Mouse (Mus musculus) hindbrain, embryonic 10.5 days (tissue): Measurements from ENCODE around the gene Msln. TPM values are rescaled to one million over a fixed set of nuclear protein-coding genes. Genes with fewer than 3 reads are reported as not detected.

Experiments used
- DNase-seq: peaks from one replicate; pipeline ENCODE4 v3.0.0-alpha.2; 2017; ENCODE audit warnings: low spot score
- H3K27ac ChIP-seq: fragments of 300-500 bp; sonication (generic); 2 replicates; pipeline ENCODE4 v1.5.1; 2016; ENCODE audit warnings: mild to moderate bottlenecking, moderate library complexity
- H3K27me3 ChIP-seq: fragments of 300-500 bp; sonication (generic); 2 replicates; pipeline ENCODE4 v1.6.1; 2016; ENCODE audit warnings: mild to moderate bottlenecking; ENCODE audit not compliant: poor library complexity, insufficient read depth, severe bottlenecking
- H3K36me3 ChIP-seq: fragments of 300-500 bp; sonication (generic); 2 replicates; pipeline ENCODE4 v1.6.1; 2016; ENCODE audit warnings: mild to moderate bottlenecking, moderate library complexity
- H3K4me1 ChIP-seq: fragments of 300-500 bp; sonication (generic); replicated peaks from 2 replicates; pipeline ENCODE4 v1.6.1; 2016; ENCODE audit warnings: mild to moderate bottlenecking
- H3K4me3 ChIP-seq: fragments of 300-500 bp; sonication (generic); 2 replicates; pipeline ENCODE4 v1.5.1; 2016; ENCODE audit warnings: mild to moderate bottlenecking, moderate library complexity
- H3K9me3 ChIP-seq: fragments of 300-500 bp; sonication (generic); 2 replicates; pipeline ENCODE4 v1.6.1; 2016; ENCODE audit warnings: mild to moderate bottlenecking, moderate library complexity
- WGBS: fragments of 180-500 bp; shearing (Covaris S2); methylation state at CpG from one replicate; pipeline ENCODE4 v1.1.7; 2016; 5-methylcytosine and 5-hydroxymethylcytosine counted together
- polyA plus RNA-seq: library from polyadenylated mRNA; unstranded; fragments of >200 nt; fragmentation: Nextera tagmentation; extraction: Ambion mirVana; gene quantifications from 2 replicates; pipeline ENCODE4 v1.2.1, GENCODE M21; 2016

Msln gene
- polyA plus RNA-seq, 1 experiment from 2014 or later, result 0.33 TPM

- Histone ChIP-seq H3K36me3 (peaks cover 12% of the 10 kb centered on the region), H3K9me3 (no peaks in the 10 kb centered on the region), H3K27ac (no peak overlapping the region), H3K4me3 (no peak overlapping the region), H3K27me3 (peaks cover 6% of the 10 kb centered on the region; the same call in 1 of the 2 replicates), H3K4me1 (peaks cover 8% of the 10 kb centered on the region; the same call in 1 of the 2 replicates)
- DNase-seq, result no peak
- 85% methylated on average over 5 of the region's 5 CpGs for WGBS
Observed at GRCm38 (mm10) chr17:25735246-25735645, 18.9 kb downstream of the Msln start.

- no peak overlapping the region for H3K27ac ChIP-seq
- no peaks in the 10 kb centered on the region for H3K9me3 ChIP-seq
- H3K4me3 ChIP-seq, result no peak overlapping the region
- 20% methylated on average over 2 of the region's 2 CpGs for WGBS
- peak; percentile 92 for DNase-seq
- H3K36me3 ChIP-seq, result peaks cover 27% of the 10 kb centered on the region
- H3K4me1 ChIP-seq, result peaks cover 27% of the 10 kb centered on the region
- H3K27me3 ChIP-seq, result peaks cover 5% of the 10 kb centered on the region; the same call in 1 of the 2 replicates
Observed at GRCm38 (mm10) chr17:25732082-25732481, 22.1 kb downstream of the Msln start.

DNA sequence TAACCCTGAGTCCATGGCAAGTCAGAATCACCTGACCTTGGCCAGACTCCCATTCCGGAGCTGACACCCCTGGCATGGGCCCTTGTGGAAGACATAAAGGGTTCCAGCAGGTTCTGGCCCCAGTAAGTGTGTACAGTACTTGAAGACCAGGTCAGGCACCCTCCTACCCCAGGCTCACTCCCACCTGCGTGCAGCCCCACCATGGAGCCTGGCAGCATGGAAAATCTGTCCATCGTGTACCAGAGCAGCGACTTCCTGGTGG, 26.2 kb downstream of the Msln start:
- Histone ChIP-seq H3K27ac (peak overlapping the region; percentile 90), H3K27me3 (no peaks in the 10 kb centered on the region), H3K36me3 (peaks cover 55% of the 10 kb centered on the region), H3K4me3 (peak overlapping the region; percentile 73), H3K4me1 (peaks cover 54% of the 10 kb centered on the region), H3K9me3 (no peaks in the 10 kb centered on the region)
- no peak for DNase-seq
- 27% methylated on average over 4 of the region's 4 CpGs for WGBS

DNA sequence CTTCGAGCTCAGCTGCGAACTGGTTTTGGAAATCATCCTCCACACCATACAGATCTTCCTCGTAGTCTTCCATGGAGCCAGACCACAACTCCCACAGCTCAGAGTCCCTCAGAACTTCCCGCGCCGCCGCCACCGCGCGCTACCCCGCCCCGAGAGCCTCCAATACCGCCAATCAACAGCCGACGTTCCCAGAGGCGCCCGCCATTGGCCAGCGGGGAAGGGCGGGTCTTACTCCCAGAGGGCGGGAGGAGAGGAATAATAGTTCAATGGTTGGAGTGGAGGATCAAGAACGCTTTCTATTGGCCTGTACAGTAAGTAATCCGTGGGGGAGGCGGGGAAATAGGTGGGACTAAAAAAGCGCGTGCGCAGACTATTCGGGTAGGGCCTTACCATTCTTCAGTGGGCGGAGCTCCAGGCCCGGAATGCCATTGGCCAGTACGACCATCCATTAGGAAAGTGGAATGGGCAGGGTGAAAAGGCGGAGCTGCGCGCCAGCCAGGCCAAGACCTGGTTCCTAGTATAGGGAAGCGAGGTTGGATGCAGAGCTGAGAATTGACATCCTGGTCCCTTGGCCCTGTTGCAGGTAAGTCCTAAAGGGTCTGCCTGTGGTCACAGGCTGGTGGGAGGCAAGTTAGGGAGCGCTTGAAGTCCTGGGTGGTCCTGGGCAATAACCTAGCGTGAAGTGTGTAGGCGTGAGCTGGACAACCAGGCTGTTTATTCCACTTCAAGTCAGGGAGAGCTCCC, 26.7 kb downstream of the Msln start, which contains the start of the genes Chtf18 and Rpusd1:
Chtf18 (minus strand) TSS at position 155 of the 744 bp plus-strand sequence.
Rpusd1 (plus strand) TSS at position 406 of the 744 bp plus-strand sequence.
- H3K4me1 ChIP-seq, result peaks cover 53% of the 10 kb centered on the region
- no peaks in the 10 kb centered on the region for H3K27me3 ChIP-seq
- peak within 1 kb of the TSS; percentile 90 for H3K27ac ChIP-seq
- H3K9me3 ChIP-seq, result no peaks in the 10 kb centered on the region
- H3K36me3 ChIP-seq, result peaks cover 60% of the 10 kb centered on the region
- peak; percentile 98 for DNase-seq
- WGBS, result 1% methylated on average over 37 of the region's 37 CpGs
- H3K4me3 ChIP-seq, result peak within 1 kb of the TSS; percentile 73

- Histone ChIP-seq H3K36me3 (peaks cover 69% of the 10 kb centered on the region), H3K4me1 (peaks cover 45% of the 10 kb centered on the region), H3K27me3 (no peaks in the 10 kb centered on the region), H3K4me3 (no peak overlapping the region; the same call in 1 of the 2 replicates), H3K27ac (no peak overlapping the region), H3K9me3 (no peaks in the 10 kb centered on the region)
- DNase-seq, result no peak
- WGBS, result 85% methylated on average over 6 of the region's 6 CpGs
Observed at GRCm38 (mm10) chr17:25725264-25725663, 28.9 kb downstream of the Msln start.

GRCm38 (mm10) chr17:25723919-25724318, 30.3 kb downstream of the Msln start:
- WGBS, result 79% methylated on average over 7 of the region's 7 CpGs
- peak; percentile 15 for DNase-seq

DNA sequence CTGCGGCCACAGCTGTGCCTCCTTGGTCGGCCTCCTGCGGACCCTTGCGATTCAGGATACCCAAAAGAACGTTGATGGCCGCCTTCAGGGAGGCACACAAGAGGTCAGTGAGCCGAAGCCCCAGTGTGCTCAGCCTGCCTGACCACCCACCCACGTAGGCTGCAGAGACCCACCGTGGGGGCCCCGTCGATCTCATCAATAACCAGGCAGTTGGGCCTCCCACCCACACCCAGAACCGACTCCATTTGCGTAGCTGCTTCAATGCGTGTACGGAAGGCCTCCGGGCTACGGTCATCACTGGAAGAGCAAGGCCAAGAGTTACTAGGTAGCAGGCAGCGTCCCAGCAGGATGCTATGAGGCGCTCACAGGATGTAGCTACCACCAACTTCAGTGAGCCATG, 30.7 kb downstream of the Msln start:
- Histone ChIP-seq H3K36me3 (peaks cover 73% of the 10 kb centered on the region), H3K27ac (no peak overlapping the region), H3K9me3 (no peaks in the 10 kb centered on the region), H3K4me3 (no peak overlapping the region), H3K27me3 (peaks cover 10% of the 10 kb centered on the region), H3K4me1 (peaks cover 39% of the 10 kb centered on the region)
- WGBS, result 94% methylated on average over 19 of the region's 19 CpGs
- DNase-seq, result no peak

More at GRCm38 (mm10) chr17:25723919-25724318, 30.3 kb downstream of the Msln start:
- Histone ChIP-seq H3K4me1 (peaks cover 43% of the 10 kb centered on the region), H3K27ac (no peak overlapping the region), H3K4me3 (peak overlapping the region; percentile 13; the same call in 1 of the 2 replicates), H3K27me3 (peaks cover 5% of the 10 kb centered on the region), H3K36me3 (peaks cover 72% of the 10 kb centered on the region), H3K9me3 (no peaks in the 10 kb centered on the region)

DNA sequence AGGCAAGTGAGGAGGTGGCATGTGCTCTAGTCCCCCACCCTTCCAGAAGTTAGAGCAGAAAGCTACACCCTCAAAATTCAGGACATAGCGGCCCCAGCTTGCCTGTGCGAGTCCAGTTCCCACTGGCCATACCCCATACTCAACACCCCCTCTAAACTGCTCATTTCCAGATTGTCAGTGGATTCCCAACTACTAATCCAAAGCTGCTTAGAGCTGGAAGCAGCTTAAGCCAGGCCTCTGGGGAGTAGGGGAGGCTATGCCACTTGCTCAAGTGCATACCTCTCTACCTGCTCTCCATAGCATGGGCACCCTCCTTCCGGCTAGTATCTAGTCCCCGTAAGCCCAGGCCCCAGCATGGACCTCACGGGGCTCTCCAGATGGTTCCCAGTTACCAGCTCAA, 32.7 kb downstream of the Msln start:
- Histone ChIP-seq H3K9me3 (no peaks in the 10 kb centered on the region), H3K27ac (no peak overlapping the region), H3K27me3 (peaks cover 29% of the 10 kb centered on the region), H3K4me1 (peaks cover 34% of the 10 kb centered on the region), H3K36me3 (peaks cover 75% of the 10 kb centered on the region), H3K4me3 (no peak overlapping the region)
- WGBS, result 96% methylated on average over 5 of the region's 5 CpGs
- DNase-seq, result no peak

DNA sequence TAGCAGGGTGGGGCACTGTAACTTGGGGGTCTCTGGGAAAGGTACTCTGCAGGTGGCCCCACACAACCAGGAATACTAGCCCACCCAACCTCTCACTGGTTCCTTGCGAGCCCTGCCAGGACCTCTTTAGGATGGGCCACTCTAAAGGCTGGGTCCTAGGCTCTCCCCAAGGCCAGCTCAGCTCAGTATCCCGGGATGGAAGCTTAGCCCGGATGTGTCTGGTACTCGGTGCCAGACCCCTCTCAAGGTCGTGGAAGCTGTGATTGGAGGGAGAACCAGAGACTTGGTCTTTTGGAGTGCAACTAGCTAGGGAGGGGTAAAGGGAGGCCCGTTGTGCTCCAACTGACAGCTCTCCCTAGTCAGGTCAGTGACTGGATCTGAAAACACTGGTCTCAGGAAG, 36.5 kb downstream of the Msln start:
- peak overlapping the region; percentile 53 for H3K4me3 ChIP-seq
- H3K9me3 ChIP-seq, result no peaks in the 10 kb centered on the region
- WGBS, result 11% methylated on average over 6 of the region's 6 CpGs
- peaks cover 30% of the 10 kb centered on the region for H3K4me1 ChIP-seq
- no peak for DNase-seq
- peaks cover 45% of the 10 kb centered on the region for H3K27me3 ChIP-seq
- H3K36me3 ChIP-seq, result peaks cover 44% of the 10 kb centered on the region
- H3K27ac ChIP-seq, result peak overlapping the region; percentile 46; the same call in 1 of the 2 replicates

DNA sequence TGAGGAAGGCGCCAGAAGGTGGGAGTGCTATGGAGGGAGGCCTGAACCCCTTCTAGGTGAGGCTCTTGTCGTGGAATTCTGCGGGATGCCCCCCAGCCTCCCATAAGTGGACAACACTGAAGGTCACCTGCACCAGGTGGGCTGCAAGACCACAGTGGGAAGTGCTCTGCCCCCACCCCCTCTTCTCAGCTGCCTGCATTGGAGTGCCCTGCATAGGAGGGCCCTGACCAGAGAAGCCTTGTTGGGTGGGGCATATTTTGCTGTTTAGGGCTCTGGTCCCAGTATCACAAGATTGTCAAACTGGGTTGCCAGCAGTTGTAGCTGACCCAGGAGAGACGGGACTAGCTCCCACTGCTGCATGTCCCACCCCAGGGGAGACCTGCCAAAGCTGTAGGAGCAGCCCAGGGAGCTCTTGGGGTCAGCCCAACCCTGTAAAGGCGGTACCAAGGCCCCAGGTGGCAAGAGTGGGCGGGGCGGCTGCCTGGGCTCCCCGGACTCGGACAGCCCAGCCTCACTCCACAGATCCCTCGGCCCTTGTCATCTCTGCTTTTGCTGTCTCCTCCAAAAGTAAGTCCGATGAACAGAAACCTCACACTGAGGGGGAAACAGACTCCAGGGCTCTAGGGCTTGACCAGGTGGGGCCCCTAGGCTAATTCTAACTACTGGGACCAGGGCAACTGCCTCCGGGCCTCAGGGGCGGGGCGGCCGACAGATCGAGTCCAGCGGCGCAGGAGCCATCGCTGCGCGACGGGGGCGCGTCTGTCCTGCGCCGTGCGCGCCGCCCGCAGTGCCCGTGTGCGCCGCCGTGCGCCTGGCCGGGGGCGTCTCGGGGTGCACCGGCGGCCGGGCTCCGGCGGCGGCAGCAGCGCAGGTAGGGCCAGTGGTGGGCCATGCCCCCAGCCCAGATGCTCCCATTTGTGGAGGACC, 37.2 kb downstream of the Msln start, which contains the start of gene Gng13:
Gng13 (plus strand) TSS at position 461 of the 927 bp plus-strand sequence.
- H3K36me3 ChIP-seq, result peaks cover 37% of the 10 kb centered on the region
- H3K27me3 ChIP-seq, result peaks cover 45% of the 10 kb centered on the region
- peaks cover 30% of the 10 kb centered on the region for H3K4me1 ChIP-seq
- H3K27ac ChIP-seq, result peak within 1 kb of the TSS; percentile 46
- 2% methylated on average over 45 of the region's 45 CpGs for WGBS
- peak; percentile 39 for DNase-seq
- no peaks in the 10 kb centered on the region for H3K9me3 ChIP-seq
- H3K4me3 ChIP-seq, result peak within 1 kb of the TSS; percentile 53

- peaks cover 29% of the 10 kb centered on the region for H3K36me3 ChIP-seq
- WGBS, result 5% methylated on average over 6 of the region's 6 CpGs
- no peaks in the 10 kb centered on the region for H3K9me3 ChIP-seq
- H3K27me3 ChIP-seq, result peaks cover 45% of the 10 kb centered on the region
- H3K4me3 ChIP-seq, result no peak overlapping the region
- peaks cover 30% of the 10 kb centered on the region for H3K4me1 ChIP-seq
- H3K27ac ChIP-seq, result no peak overlapping the region
- DNase-seq, result peak; percentile 13
Observed at GRCm38 (mm10) chr17:25716130-25716529, 38.0 kb downstream of the Msln start.

DNA sequence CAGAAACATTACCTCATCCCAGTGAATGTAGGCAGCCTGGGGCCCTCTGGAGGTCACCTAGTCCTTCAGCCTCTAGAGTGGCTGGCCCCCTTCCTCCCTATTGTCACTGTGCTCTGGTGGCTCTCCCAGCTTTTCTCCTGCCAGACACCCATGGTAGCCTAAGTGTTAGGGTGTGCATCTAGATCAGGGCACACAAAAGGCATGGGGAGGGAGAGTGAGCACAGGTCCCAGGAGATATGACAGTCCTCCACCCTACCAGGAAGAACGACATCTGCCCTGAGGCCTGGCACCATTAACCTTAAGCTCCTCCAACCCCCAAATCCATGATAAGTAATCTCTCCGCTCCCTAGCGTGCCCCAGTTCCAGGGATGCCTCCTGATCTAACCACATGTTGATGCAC, 38.6 kb downstream of the Msln start:
- Histone ChIP-seq H3K9me3 (no peaks in the 10 kb centered on the region), H3K4me3 (no peak overlapping the region), H3K36me3 (peaks cover 24% of the 10 kb centered on the region), H3K4me1 (peaks cover 30% of the 10 kb centered on the region), H3K27ac (no peak overlapping the region), H3K27me3 (peaks cover 45% of the 10 kb centered on the region)
- no peak for DNase-seq
- 50% methylated on average over 3 of the region's 3 CpGs for WGBS

DNA sequence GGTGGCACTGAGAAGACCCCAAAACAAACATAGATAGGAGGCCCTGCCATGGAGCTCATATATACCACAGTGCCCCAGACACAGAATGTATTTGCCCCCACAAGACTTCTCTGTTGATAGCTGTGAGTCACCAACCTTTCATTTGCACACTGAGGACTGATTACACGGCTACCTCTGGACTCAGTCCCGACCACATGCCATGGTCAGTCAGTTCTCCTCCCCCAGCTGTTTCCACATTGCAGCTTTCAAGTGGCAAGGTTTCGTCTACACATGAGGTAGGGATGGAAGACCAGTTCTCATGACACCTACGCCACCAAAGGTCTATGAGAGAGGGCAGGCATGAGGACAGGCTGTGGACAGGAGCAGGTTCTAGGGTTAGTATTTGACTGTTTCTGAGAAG, 43.0 kb downstream of the Msln start:
- peaks cover 14% of the 10 kb centered on the region for H3K4me1 ChIP-seq
- DNase-seq, result no peak
- WGBS, result 83% methylated on average over 4 of the region's 4 CpGs
- H3K4me3 ChIP-seq, result no peak overlapping the region
- H3K27me3 ChIP-seq, result peaks cover 12% of the 10 kb centered on the region
- no peaks in the 10 kb centered on the region for H3K9me3 ChIP-seq
- no peak overlapping the region for H3K27ac ChIP-seq
- H3K36me3 ChIP-seq, result no peaks in the 10 kb centered on the region
